Mouse (Mus musculus) heart, embryonic 11.5 days (tissue): ENCODE results near the gene Tcf3. TPM values are rescaled to one million over a fixed set of nuclear protein-coding genes. Genes with fewer than 3 reads are reported as not detected.

Experiments
- ATAC-seq: fragments of 200-750 bp; cut with Nextera tagmentation; replicated peaks from 2 replicates; pipeline ENCODE4 v1.8.0; 2017; ENCODE audit warnings: moderate library complexity; ENCODE audit not compliant: insufficient number of reproducible peaks, low FRiP score, low TSS enrichment
- H3K27ac ChIP-seq: fragments of 300-500 bp; sonication (generic); 2 replicates; pipeline ENCODE4 v1.5.1; 2014; ENCODE audit warnings: mild to moderate bottlenecking, low read depth, low read length
- H3K27me3 ChIP-seq: fragments of 300-500 bp; sonication (generic); 2 replicates; pipeline ENCODE4 v1.6.1; 2014; ENCODE audit warnings: mild to moderate bottlenecking, low read length, mixed read lengths; ENCODE audit not compliant: control insufficient read depth, insufficient read depth
- H3K36me3 ChIP-seq: fragments of 300-500 bp; sonication (generic); 2 replicates; pipeline ENCODE4 v1.6.1; 2014; ENCODE audit warnings: mild to moderate bottlenecking, low read length, moderate library complexity, mixed read lengths; ENCODE audit not compliant: control insufficient read depth, insufficient read depth
- H3K4me1 ChIP-seq: fragments of 300-500 bp; sonication (generic); 2 replicates; pipeline ENCODE4 v1.6.1; 2014; ENCODE audit warnings: low read length; ENCODE audit not compliant: control insufficient read depth, insufficient read depth
- H3K4me2 ChIP-seq: fragments of 300-500 bp; sonication (generic); 2 replicates; pipeline ENCODE4 v1.6.1; 2014; ENCODE audit warnings: mild to moderate bottlenecking, moderate library complexity
- H3K4me3 ChIP-seq: fragments of 300-500 bp; sonication (generic); 2 replicates; pipeline ENCODE4 v1.5.1; 2014; ENCODE audit warnings: low read depth, low read length
- H3K9ac ChIP-seq: fragments of 300-500 bp; sonication (generic); 2 replicates; pipeline ENCODE4 v1.6.1; 2014; ENCODE audit warnings: mild to moderate bottlenecking, low read depth, low read length, moderate library complexity
- H3K9me3 ChIP-seq: fragments of 300-500 bp; sonication (generic); replicated peaks from 2 replicates; pipeline ENCODE4 v1.6.1; 2016; ENCODE audit warnings: low read length; ENCODE audit not compliant: control insufficient read depth
- WGBS: fragments of 180-500 bp; shearing (Covaris S2); extraction: QIAGEN DNeasy Blood & Tissue Kit; methylation state at CpG from one replicate; pipeline ENCODE4 v1.1.7; 2014; ENCODE audit not compliant: insufficient replicate concordance; 5-methylcytosine and 5-hydroxymethylcytosine counted together
- polyA plus RNA-seq: library from polyadenylated mRNA; unstranded; fragments of >200 nt; fragmentation: Nextera tagmentation; extraction: Ambion mirVana; gene quantifications from 2 replicates; pipeline ENCODE4 v1.2.1, GENCODE M21; 2014

Tcf3 gene
- polyA plus RNA-seq, 1 experiment from 2014 or later: 69.8 TPM

DNA sequence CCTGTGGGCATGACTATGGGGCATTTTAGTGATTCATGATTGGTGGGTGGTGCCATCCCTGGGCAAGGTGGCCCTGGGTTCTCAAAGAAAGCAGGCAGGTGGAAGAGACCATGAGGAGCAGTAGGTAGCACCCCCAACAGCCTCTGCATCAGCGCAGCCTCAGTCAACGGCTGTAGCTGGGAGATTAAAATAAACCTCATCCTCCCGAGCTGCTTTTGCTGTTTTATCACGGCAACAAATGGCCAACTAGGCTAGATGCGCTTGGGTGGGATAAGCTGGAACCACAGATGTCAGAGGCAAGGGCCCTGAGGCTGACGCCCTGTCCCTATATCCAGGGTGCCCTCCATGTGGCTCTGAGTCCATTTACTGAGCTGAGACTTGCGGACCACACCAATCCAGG lies 48.7 kb downstream of the Tcf3 start:
- no peak for ATAC-seq

DNA sequence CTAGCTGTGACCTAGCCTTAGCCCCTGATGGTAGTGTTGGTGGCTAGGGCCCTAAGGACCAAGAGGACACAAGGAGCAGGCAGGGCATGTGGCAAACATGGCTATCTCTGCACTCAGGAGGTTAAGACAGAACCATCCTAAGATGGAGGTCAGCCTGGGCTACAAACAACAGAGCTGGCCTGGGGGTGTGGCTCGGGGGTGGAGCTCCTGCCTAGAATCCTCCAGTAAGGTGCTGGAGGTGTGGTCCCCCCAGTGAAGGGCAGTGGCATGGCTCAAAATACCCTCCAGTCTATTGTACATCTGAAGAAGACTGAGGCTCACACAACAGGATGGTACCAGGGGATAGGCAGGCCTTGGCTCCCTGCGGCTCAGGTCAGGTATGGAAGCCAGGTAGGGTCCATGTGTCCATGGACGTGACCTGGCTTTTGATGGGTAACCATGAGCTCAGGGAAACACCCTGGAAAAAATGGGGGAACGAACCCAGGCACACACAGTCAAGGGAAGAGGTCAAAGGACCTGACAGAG lies 49.3 kb downstream of the Tcf3 start:
- H3K9me3 ChIP-seq: no peaks in the 10 kb centered on the region
- peaks cover 21% of the 10 kb centered on the region for H3K36me3 ChIP-seq
- no peak overlapping the region for H3K27ac ChIP-seq
- ATAC-seq: no peak
- no peak overlapping the region for H3K4me3 ChIP-seq
- H3K9ac ChIP-seq: 0 out of 2 replicates have a peak overlapping the region, but pooled peaks have one; percentile 18
- H3K27me3 ChIP-seq: no peaks in the 10 kb centered on the region
- H3K4me2 ChIP-seq: peak overlapping the region; percentile 96
- WGBS: 90% methylated on average over 4 of the region's 4 CpGs
- peaks cover 34% of the 10 kb centered on the region for H3K4me1 ChIP-seq

More for the DNA sequence above, 48.7 kb downstream of the Tcf3 start:
- Histone ChIP-seq H3K4me3 (peak overlapping the region; percentile 85), H3K36me3 (peaks cover 21% of the 10 kb centered on the region), H3K4me1 (peaks cover 34% of the 10 kb centered on the region), H3K4me2 (peak overlapping the region; percentile 96), H3K9ac (peak overlapping the region; percentile 95), H3K9me3 (no peaks in the 10 kb centered on the region), H3K27me3 (no peaks in the 10 kb centered on the region), H3K27ac (no peak overlapping the region)
- WGBS: 70% methylated on average over 7 of the region's 7 CpGs

- Histone ChIP-seq H3K36me3 (peaks cover 21% of the 10 kb centered on the region), H3K4me2 (no peak overlapping the region)
- 76% methylated on average over 4 of the region's 4 CpGs for WGBS
Measured at GRCm38 (mm10) chr10:80383431-80383830, 50.0 kb downstream of the Tcf3 start.

GRCm38 (mm10) chr10:80382641-80383365 lies 50.6 kb downstream of the Tcf3 start:
- H3K27me3 ChIP-seq: no peaks in the 10 kb centered on the region
- H3K9me3 ChIP-seq: no peaks in the 10 kb centered on the region
- WGBS: 86% methylated on average over 7 of the region's 7 CpGs
- H3K36me3 ChIP-seq: peaks cover 21% of the 10 kb centered on the region
- H3K27ac ChIP-seq: no peak overlapping the region
- no peak for ATAC-seq
- H3K4me3 ChIP-seq: no peak overlapping the region
- no peak overlapping the region for H3K4me2 ChIP-seq
- H3K4me1 ChIP-seq: peaks cover 26% of the 10 kb centered on the region
- H3K9ac ChIP-seq: no peak overlapping the region

More at GRCm38 (mm10) chr10:80383431-80383830, 50.0 kb downstream of the Tcf3 start:
- Histone ChIP-seq H3K9me3 (no peaks in the 10 kb centered on the region), H3K4me1 (peaks cover 30% of the 10 kb centered on the region), H3K4me3 (no peak overlapping the region), H3K27me3 (no peaks in the 10 kb centered on the region), H3K9ac (no peak overlapping the region), H3K27ac (no peak overlapping the region)
- no peak for ATAC-seq

GRCm38 (mm10) chr10:80377716-80378115 lies 55.7 kb downstream of the Tcf3 start:
- ATAC-seq: no peak
- no peak overlapping the region for H3K27ac ChIP-seq
- H3K27me3 ChIP-seq: peaks cover 2% of the 10 kb centered on the region
- WGBS: 37% methylated on average over 10 of the region's 10 CpGs
- H3K4me1 ChIP-seq: no peaks in the 10 kb centered on the region
- no peak overlapping the region for H3K4me3 ChIP-seq
- H3K9ac ChIP-seq: no peak overlapping the region
- H3K36me3 ChIP-seq: peaks cover 21% of the 10 kb centered on the region
- no peaks in the 10 kb centered on the region for H3K9me3 ChIP-seq
- H3K4me2 ChIP-seq: no peak overlapping the region

- H3K4me3 ChIP-seq: no peak overlapping the region
- peaks cover 6% of the 10 kb centered on the region for H3K27me3 ChIP-seq
- WGBS: 5% methylated on average over 7 of the region's 7 CpGs
- H3K4me1 ChIP-seq: no peaks in the 10 kb centered on the region
- no peaks in the 10 kb centered on the region for H3K9me3 ChIP-seq
- no peak overlapping the region for H3K4me2 ChIP-seq
- H3K9ac ChIP-seq: no peak overlapping the region
- H3K36me3 ChIP-seq: peaks cover 9% of the 10 kb centered on the region
- no peak for ATAC-seq
- H3K27ac ChIP-seq: no peak overlapping the region
Measured at GRCm38 (mm10) chr10:80376160-80376559, 57.3 kb downstream of the Tcf3 start.

DNA sequence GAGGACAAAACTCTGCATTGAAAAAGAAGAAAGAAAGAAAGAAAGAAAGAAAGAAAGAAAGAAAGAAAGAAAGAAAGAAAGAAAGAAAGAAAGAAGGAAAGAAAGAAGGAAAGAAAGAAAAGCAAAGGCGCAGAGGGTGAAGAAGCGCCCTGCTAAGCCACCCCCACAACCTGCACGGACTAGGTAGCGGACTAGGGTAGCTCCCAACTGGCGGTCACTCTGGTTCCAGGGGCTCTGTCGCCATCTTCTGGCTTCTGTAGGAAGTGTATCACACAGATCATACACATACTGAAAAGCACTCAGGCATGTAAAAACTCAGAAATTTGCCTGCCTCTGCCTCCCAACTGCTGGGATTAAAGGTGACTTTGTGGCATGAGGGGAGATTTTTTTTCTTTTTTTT lies 59.4 kb downstream of the Tcf3 start:
- Histone ChIP-seq H3K27me3 (peaks cover 6% of the 10 kb centered on the region), H3K4me2 (no peak overlapping the region), H3K9me3 (no peaks in the 10 kb centered on the region), H3K4me1 (no peaks in the 10 kb centered on the region), H3K27ac (no peak overlapping the region), H3K9ac (no peak overlapping the region), H3K36me3 (no peaks in the 10 kb centered on the region), H3K4me3 (no peak overlapping the region)
- ATAC-seq: no peak
- 6% methylated on average over 6 of the region's 6 CpGs for WGBS

- no peaks in the 10 kb centered on the region for H3K4me1 ChIP-seq
- H3K36me3 ChIP-seq: no peaks in the 10 kb centered on the region
- H3K27ac ChIP-seq: no peak overlapping the region
- WGBS: 79% methylated on average over 6 of the region's 6 CpGs
- H3K4me2 ChIP-seq: no peak overlapping the region
- no peak overlapping the region for H3K9ac ChIP-seq
- H3K27me3 ChIP-seq: peaks cover 8% of the 10 kb centered on the region
- ATAC-seq: no peak
- H3K9me3 ChIP-seq: no peaks in the 10 kb centered on the region
- H3K4me3 ChIP-seq: no peak overlapping the region
Measured at GRCm38 (mm10) chr10:80372706-80373105, 60.7 kb downstream of the Tcf3 start.

DNA sequence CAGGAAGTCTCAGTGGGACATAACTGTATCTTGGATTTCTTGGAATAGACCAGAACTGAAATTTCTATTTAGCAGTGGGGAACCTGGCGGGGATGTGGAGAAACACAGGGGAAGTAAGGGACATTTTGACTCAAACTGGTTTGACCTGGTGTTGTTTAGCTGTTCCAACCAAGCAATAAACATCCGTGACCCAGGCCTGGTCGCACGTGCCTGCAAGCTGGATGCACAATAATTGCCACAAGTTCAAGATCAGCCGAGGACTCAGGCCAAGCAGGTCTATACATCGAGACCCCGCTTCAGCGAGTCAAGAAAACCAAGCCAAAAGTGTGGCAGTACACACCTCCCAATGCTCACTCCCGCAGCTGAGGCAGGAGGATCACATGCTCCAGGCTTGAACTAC lies 61.5 kb downstream of the Tcf3 start:
- Histone ChIP-seq H3K4me3 (no peak overlapping the region), H3K27ac (no peak overlapping the region), H3K36me3 (no peaks in the 10 kb centered on the region), H3K4me1 (no peaks in the 10 kb centered on the region), H3K9me3 (no peaks in the 10 kb centered on the region), H3K9ac (no peak overlapping the region), H3K4me2 (peak overlapping the region; percentile 44), H3K27me3 (peaks cover 11% of the 10 kb centered on the region)
- 49% methylated on average over 9 of the region's 9 CpGs for WGBS
- ATAC-seq: no peak
